Mouse (Mus musculus) forebrain, embryonic 16.5 days (tissue): Measurements from ENCODE around the gene C2cd2l. TPM values are rescaled to one million over a fixed set of nuclear protein-coding genes. Genes with fewer than 3 reads are reported as not detected.
"Not testable (repeated sequence)": the region's sequence is repeated elsewhere in the genome, so short reads cannot be mapped to it uniquely, and the experiment has no call there.

Experiments
- ATAC-seq: fragments of 200-750 bp; cut with Nextera tagmentation; 2 replicates; pipeline ENCODE4 v1.8.0; 2017; ENCODE audit warnings: mild to moderate bottlenecking, moderate library complexity
- H3K27ac ChIP-seq: fragments of 300-500 bp; sonication (generic); 2 replicates; pipeline ENCODE4 v1.5.1; 2014; ENCODE audit warnings: low read length, control low read depth
- H3K27me3 ChIP-seq: fragments of 300-500 bp; sonication (generic); replicated peaks from 2 replicates; pipeline ENCODE4 v1.6.1; 2014; ENCODE audit warnings: low read length; ENCODE audit not compliant: control insufficient read depth, insufficient read depth
- H3K36me3 ChIP-seq: fragments of 300-500 bp; sonication (generic); 2 replicates; pipeline ENCODE4 v1.6.1; 2014; ENCODE audit not compliant: control insufficient read depth, insufficient read depth
- H3K4me1 ChIP-seq: fragments of 300-500 bp; sonication (generic); replicated peaks from 2 replicates; pipeline ENCODE4 v1.6.1; 2014; ENCODE audit warnings: low read length; ENCODE audit not compliant: control insufficient read depth, insufficient read depth
- H3K4me2 ChIP-seq: fragments of 300-500 bp; sonication (generic); 2 replicates; pipeline ENCODE4 v1.6.1; 2014; ENCODE audit warnings: mild to moderate bottlenecking, low read length, control low read depth
- H3K4me3 ChIP-seq: fragments of 300-500 bp; sonication (generic); replicated peaks from 2 replicates; pipeline ENCODE4 v1.5.1; 2014; ENCODE audit warnings: mild to moderate bottlenecking, low read length, control low read depth
- H3K9ac ChIP-seq: fragments of 300-500 bp; sonication (generic); replicated peaks from 2 replicates; pipeline ENCODE4 v1.6.1; 2014; ENCODE audit warnings: low read depth, low read length, control low read depth
- H3K9me3 ChIP-seq: fragments of 300-500 bp; sonication (generic); 2 replicates; pipeline ENCODE4 v1.6.1; 2016; ENCODE audit warnings: low read length; ENCODE audit not compliant: control insufficient read depth
- whole genome bisulfite sequencing: fragments of 180-500 bp; shearing (Covaris S2); extraction: QIAGEN DNeasy Blood & Tissue Kit; methylation state at CpG from one replicate; pipeline ENCODE4 v1.1.7; 2014; 5-methylcytosine and 5-hydroxymethylcytosine counted together
- polyA plus RNA-seq: library from polyadenylated mRNA; unstranded; fragments of >200 nt; fragmentation: Nextera tagmentation; extraction: Ambion mirVana; gene quantifications from 2 replicates; pipeline ENCODE4 v1.2.1, GENCODE M21; 2015

Gene C2cd2l
- polyA plus RNA-seq, 1 experiment from 2014 or later = 31.4 TPM

DNA sequence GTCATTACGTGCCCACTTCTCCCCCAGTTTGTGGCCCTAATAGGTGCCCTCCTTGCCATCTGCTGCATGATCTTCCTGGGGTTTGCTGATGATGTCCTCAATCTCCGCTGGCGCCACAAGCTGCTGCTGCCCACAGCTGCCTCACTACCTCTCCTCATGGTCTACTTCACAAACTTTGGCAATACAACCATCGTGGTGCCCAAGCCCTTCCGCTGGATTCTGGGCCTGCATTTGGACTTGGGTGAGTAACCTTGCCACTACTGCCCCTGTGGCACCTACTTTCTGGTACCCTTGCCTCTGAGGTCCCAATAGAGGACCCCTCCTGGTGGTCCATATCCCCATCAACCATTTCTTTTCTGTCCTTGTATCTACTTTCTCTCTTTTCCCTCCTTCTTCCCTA, 7.8 kb upstream of the C2cd2l start:
- peak overlapping the region; percentile 92; the same call in 1 of the 2 replicates for H3K9ac ChIP-seq
- H3K36me3 ChIP-seq = peaks cover 15% of the 10 kb centered on the region
- peak overlapping the region; percentile 93 for H3K4me3 ChIP-seq
- no peaks in the 10 kb centered on the region for H3K27me3 ChIP-seq
- no peak overlapping the region for H3K27ac ChIP-seq
- ATAC-seq = no peak
- H3K9me3 ChIP-seq = no peaks in the 10 kb centered on the region
- peaks cover 16% of the 10 kb centered on the region for H3K4me1 ChIP-seq
- H3K4me2 ChIP-seq = peak overlapping the region; percentile 70
- WGBS = 93% methylated on average over 5 of the region's 5 CpGs

DNA sequence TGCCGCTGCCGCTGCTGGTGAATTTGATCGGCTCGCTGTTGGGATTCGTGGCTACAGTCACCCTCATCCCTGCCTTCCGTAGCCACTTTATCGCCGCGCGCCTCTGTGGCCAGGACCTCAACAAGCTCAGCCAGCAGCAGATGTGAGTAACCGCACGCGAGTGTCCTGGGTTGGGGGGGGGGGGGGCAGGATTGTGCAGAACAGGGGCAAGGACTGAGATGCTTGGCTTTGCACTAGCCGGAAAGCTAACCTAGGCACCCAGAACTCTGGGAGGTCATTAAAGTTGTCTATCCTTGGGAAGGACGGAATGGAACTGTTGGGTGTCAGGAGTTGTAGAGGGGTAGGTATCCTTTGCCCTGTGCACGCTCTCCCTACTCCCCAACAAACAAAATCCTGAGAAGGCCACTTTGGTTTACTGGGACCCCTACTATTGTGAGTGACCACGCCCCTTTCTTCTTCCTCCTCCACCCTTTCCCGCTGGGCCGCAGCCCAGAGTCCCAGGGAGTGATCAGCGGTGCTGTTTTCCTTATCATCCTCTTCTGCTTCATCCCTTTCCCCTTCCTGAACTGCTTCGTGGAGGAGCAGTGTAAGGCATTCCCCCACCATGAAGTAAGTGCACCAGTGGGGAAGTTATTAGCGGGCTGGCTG, 7.1 kb upstream of the C2cd2l start:
- Histone ChIP-seq H3K27ac (peak overlapping the region; percentile 92), H3K9ac (peak overlapping the region; percentile 92), H3K4me1 (peaks cover 16% of the 10 kb centered on the region), H3K36me3 (peaks cover 9% of the 10 kb centered on the region), H3K9me3 (no peaks in the 10 kb centered on the region), H3K4me2 (peak overlapping the region; percentile 70), H3K27me3 (no peaks in the 10 kb centered on the region), H3K4me3 (peak overlapping the region; percentile 93)
- WGBS = 0% methylated on average over 21 of the region's 22 CpGs
- peak; percentile 13; the same call in 1 of the 2 replicates for ATAC-seq

DNA sequence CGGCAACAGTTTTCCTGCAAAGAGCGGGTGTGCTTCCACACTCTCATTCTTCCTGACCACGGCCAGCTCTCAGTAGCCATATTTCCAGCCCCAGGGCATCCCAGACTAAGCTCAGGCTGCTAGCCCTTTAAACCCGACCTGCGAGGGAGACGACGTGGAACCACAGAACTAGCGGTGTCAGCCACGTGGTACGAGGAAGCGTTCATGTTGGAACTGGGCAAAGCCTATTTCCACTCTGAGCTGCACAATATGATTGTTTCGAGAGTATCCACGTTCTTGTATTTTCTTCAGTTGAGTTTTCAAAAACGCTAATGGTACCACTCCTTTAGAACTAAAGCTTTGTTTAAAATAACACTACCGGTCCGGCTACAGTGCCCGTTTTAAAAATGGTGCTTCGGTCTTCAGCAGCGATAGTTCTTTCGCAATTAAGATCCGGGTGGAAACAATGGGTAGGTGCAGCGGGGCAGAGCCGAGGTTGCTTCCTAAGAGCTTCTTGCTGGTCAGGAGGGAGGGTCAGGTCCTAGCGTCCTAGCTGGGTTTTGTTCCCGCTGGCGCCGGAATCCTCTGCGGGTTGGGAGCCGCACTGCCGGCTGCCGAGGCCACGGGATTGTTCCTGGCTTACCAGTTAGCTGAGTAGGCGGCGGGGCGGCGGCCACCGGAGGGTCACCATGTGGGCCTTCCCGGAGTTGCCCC, 6.4 kb upstream of the C2cd2l start:
- H3K27ac ChIP-seq = peak overlapping the region; percentile 92

DNA sequence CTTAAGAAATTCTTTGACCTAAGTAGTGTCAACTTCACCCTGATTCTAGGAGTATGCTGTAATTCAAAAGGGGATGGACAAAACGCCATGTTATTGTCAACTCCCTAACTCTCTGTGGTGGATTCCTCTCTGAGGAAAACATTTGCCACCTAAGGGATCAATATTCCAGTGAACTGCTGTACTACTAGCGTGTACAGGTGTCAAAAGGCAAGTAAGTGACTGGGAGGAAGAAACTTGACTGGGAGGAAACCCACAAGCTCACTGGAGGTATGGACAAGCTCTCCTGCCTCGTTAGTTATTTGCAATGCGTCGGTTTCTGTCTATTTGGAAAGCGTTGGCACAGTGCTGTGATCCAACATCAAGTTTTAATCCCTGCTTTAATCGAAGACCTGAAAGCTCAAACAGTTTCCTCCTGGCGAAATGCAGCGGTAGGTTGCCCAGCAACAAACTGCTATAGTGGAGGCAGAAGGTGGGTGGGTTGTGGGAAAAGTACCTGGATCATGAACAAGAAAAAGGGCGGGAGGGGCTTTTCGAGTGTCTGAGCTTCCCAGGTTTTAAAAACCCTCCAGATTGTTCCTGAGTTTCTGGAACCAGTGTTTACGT, 5.8 kb upstream of the C2cd2l start, which contains the start of gene Dpagt1:
Dpagt1 (plus strand) TSS at position 252 of the 603 bp plus-strand sequence.
- Histone ChIP-seq H3K9me3 (no peaks in the 10 kb centered on the region), H3K4me1 (peaks cover 18% of the 10 kb centered on the region), H3K36me3 (peaks cover 2% of the 10 kb centered on the region), H3K4me3 (peak within 1 kb of the TSS; percentile 93), H3K27ac (peak within 1 kb of the TSS; percentile 92), H3K27me3 (no peaks in the 10 kb centered on the region), H3K9ac (peak within 1 kb of the TSS; percentile 92), H3K4me2 (peak within 1 kb of the TSS; percentile 70)
- peak; percentile 53 for ATAC-seq
- WGBS = 2% methylated on average over 12 of the region's 12 CpGs

More for the DNA sequence above, 6.4 kb upstream of the C2cd2l start:
- H3K4me3 ChIP-seq = peak overlapping the region; percentile 93
- H3K9me3 ChIP-seq = no peaks in the 10 kb centered on the region
- peak overlapping the region; percentile 70 for H3K4me2 ChIP-seq
- WGBS = under 1% methylated on average over 38 of the region's 38 CpGs
- peak overlapping the region; percentile 92 for H3K9ac ChIP-seq
- H3K36me3 ChIP-seq = peaks cover 3% of the 10 kb centered on the region
- H3K27me3 ChIP-seq = no peaks in the 10 kb centered on the region
- ATAC-seq = peak; percentile 94
- peaks cover 16% of the 10 kb centered on the region for H3K4me1 ChIP-seq

DNA sequence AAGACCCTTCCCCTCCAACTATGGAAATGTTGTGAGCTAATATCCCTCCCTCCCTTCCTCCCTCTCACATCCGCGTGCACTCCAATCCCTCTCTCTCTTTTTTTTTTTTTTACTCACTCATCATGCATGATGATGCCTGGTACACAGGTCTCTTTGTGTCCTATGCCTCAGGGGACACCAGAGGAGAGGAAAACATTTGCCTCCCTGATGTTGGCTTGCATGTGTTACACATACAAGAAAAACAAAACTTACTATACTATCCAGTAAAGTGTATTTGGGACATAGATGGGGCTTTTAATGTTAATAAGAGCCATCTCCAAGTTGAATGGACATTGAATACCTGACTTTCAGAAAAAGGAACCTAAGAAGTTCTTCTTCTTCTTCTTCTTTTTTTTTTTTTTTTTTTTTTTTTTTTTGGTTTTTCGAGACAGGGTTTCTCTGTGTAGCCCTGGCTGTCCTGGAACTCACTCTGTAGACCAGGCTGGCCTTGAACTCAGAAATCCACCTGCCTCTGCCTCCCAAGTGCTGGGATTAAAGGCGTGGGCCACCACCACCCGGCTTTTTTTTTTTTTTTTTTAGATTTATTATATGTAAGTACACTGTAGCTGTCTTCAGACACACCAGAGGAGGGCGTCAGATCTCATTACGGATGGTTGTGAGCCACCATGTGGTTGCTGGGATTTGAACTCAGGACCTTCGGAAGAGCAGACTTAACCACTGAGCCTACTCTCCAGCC, 5.1 kb upstream of the C2cd2l start:
- not testable (repeated sequence) for H3K4me3 ChIP-seq, H3K9ac ChIP-seq, H3K27ac ChIP-seq, H3K9me3 ChIP-seq, H3K36me3 ChIP-seq, ATAC-seq, H3K27me3 ChIP-seq
- Histone ChIP-seq H3K4me2 (peak overlapping the region; percentile 70), H3K4me1 (peaks cover 23% of the 10 kb centered on the region)
- WGBS = 60% methylated on average over 6 of the region's 8 CpGs

DNA sequence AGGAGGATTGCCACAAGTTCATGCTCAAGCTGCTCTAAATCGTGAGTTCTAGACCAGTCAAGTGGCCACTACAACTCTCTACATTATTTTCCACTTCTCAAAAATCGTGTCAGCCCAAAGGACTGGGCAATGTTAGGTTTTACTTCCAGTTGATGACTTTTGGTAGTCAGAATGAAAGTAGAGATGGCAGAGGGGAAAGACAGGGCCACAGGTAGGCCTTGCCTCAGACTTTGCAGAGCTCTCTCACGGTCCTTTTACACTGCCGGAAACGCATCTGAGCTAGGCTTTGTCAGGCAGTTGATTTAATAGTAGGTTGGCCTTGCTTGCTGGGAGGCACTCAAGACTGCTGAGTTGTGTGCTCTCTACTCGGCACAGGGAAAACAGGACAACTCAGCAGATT, 4.1 kb upstream of the C2cd2l start:
- H3K9ac ChIP-seq = no peak overlapping the region
- H3K4me3 ChIP-seq = no peak overlapping the region
- ATAC-seq = no peak
- WGBS = 91% methylated on average over 6 of the region's 6 CpGs
- no peak overlapping the region for H3K4me2 ChIP-seq
- H3K9me3 ChIP-seq = no peaks in the 10 kb centered on the region
- no peaks in the 10 kb centered on the region for H3K36me3 ChIP-seq
- peaks cover 26% of the 10 kb centered on the region for H3K4me1 ChIP-seq
- H3K27ac ChIP-seq = no peak overlapping the region
- H3K27me3 ChIP-seq = no peaks in the 10 kb centered on the region

DNA sequence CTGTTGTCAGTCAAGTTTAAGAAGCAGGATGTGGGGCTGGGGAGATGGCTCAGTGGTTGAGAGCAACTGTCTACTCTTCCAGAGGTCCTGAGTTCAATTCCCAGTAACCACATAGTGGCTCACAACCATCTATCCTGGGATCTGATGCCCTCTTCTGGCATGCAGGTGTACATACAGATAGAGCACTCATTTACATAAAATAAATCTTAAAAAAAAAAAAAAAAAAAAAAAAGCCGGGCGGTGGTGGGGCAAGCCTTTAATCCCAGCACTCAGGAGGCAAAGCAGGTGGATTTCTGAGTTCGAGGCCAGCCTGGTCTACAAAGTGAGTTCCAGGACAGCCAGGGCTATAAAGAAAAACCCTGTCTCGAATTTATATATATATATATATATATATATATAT, 3.6 kb upstream of the C2cd2l start:
- not testable (repeated sequence) for H3K9me3 ChIP-seq, ATAC-seq, H3K4me3 ChIP-seq, H3K36me3 ChIP-seq, H3K27me3 ChIP-seq, H3K4me2 ChIP-seq, H3K9ac ChIP-seq, H3K27ac ChIP-seq
- WGBS = 76% methylated on average over 4 of the region's 4 CpGs
- H3K4me1 ChIP-seq = peaks cover 31% of the 10 kb centered on the region

DNA sequence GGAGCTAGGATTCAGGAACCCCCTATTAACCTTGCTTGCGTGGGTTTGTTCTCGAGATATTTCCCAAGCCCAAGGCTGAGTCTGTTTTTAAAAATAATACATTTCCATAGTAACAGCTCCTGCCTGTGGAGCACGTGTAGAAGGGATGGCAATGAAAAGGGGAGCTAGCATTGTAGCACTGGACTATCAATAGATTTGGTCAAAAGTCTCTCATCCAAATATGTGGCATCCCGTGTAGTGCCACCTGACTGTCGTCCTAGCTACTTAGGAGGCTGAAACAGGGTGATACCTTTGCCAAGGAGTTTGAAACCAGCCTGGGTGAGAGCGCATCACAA, 681 bp upstream of the C2cd2l start:
- H3K9me3 ChIP-seq = no peaks in the 10 kb centered on the region
- peak; percentile 22; the same call in 1 of the 2 replicates for ATAC-seq
- no peaks in the 10 kb centered on the region for H3K36me3 ChIP-seq
- peak overlapping the region; percentile 97 for H3K4me3 ChIP-seq
- H3K27me3 ChIP-seq = no peaks in the 10 kb centered on the region
- 20% methylated on average over 6 of the region's 6 CpGs for WGBS
- H3K4me1 ChIP-seq = peaks cover 31% of the 10 kb centered on the region
- H3K4me2 ChIP-seq = peak overlapping the region; percentile 89
- H3K9ac ChIP-seq = peak overlapping the region; percentile 27
- peak overlapping the region; percentile 80 for H3K27ac ChIP-seq
